Mouse (Mus musculus) 3T3-L1 (cell line): ENCODE measurements around the gene Gm10057.
"Not testable (repeated sequence)": the region's sequence is repeated elsewhere in the genome, so short reads cannot be mapped to it uniquely, and the experiment has no call there.

ENCODE experiments used
- DNase-seq: peaks from one replicate; pipeline ENCODE4 v3.0.0-alpha.2; 2015; ENCODE audit warnings: low read depth, low spot score

The Gm10057 gene

GRCm38 (mm10) chrX:154054939-154055338, at the start of gene Gm10057:
TSS of gene Gm10057 (minus strand) at chrX:154055039.
- DNase-seq = not testable (repeated sequence)

- DNase-seq = not testable (repeated sequence)
Observed at GRCm38 (mm10) chrX:154033727-154034126, 21.1 kb downstream of the Gm10057 start, which contains the start of gene 4921511M17Rik. TSS of gene 4921511M17Rik (minus strand) at chrX:154033827.

GRCm38 (mm10) chrX:154012540-154012939, 42.3 kb downstream of the Gm10057 start, which contains the start of gene Samt1:
TSS of gene Samt1 (minus strand) at chrX:154012640.
- DNase-seq = not testable (repeated sequence)
